Mouse (Mus musculus): ENCODE results near the gene Kif13a. TPM values are rescaled to one million over a fixed set of nuclear protein-coding genes. Genes with fewer than 3 reads are reported as not detected.

The Kif13a gene
- 10.2 and 11.2 TPM in 2 replicates for polyA plus RNA-seq (2012; rRNA removed)

DNA sequence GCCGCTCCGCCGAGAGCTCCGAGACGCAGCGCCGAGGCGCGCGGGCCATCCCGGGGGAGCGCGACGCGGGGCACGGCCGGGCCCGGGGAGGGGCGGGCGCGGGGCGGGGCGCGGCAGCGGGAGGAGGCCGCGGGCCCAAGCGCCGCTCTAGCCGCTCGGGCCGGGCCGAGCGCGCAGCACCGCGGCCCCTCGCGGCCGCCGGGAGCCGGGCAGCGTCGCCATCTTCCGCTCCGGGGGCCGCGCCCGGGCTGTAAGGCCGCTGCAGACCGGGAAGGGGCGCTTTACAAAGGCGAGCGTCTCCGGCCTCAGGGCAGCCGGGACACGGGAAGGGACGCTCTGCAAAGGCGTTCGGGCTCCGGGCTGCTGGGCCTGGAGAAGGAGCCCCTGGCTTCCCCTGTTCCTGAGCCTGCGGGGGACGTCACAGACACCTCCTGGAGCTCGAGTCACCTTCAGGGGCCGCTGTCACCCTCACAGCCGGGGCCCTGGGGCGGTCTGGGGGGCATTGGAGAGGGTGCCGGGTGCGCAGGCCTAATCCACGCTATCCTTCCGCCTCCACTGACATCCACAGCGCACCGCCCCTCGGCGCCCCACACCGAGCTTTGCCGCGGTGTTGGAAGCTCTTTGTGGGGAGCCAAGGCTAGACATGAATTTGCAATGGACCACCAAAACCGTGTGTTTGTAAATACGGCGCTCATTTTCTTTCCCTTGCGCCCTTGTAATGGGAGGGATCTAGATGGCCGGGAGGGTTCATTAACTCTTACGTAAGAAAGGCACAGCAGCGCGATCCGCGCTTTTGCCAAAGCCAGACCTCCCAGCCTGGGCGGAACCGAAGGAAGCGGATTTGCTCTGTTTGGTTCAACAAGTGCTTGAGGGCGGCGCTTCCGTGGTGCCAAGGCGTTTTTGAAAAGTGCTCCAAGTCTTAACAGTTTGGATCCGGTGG is at the start of gene Kif13a:
Gene Kif13a (minus strand): TSS at position 149 of the 940 bp plus-strand sequence.

DNA sequence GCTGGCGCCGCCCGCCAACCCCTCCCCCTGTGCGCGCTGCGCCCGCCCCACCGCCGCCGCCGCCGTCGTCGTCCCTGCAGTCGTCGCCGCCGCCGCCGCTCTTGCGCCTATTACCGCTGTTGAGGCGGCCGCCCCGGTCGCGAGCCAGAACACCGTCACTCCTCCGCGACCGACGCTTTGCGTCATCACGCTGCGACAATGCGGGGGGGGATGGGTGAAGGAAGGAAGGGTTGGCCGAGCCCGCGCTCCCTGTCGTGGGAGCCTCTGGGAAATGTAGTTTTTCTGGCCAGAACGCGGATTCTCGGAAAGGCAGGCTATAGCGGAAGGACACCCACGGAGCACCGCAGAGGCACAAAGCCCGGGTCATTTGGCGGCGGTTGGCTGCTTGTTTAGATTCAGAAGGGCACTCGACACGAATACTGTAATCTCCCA is 201.8 kb downstream of the Kif13a start, which contains the start of gene Nup153:
Gene Nup153 (minus strand): TSS at position 104 of the 432 bp plus-strand sequence.

Other genes with a start within 250 kb of the Kif13a start
- 10.2 and 10.5 TPM in 2 replicates for gene Nup153, start 201.9 kb downstream of the Kif13a start, polyA plus RNA-seq (2012; rRNA removed)
- gene Nhlrc1, start 85.0 kb upstream of the Kif13a start, polyA plus RNA-seq (2012; rRNA removed): 1.9 and 5.4 TPM in 2 replicates
- gene Kdm1b, start 113.6 kb upstream of the Kif13a start, polyA plus RNA-seq (2012; rRNA removed): 6.1 and 6.4 TPM in 2 replicates
- 2.1 and 2.7 TPM in 2 replicates for gene Tpmt, start 114.9 kb upstream of the Kif13a start, polyA plus RNA-seq (2012; rRNA removed)
- 13.0 and 15.0 TPM in 2 replicates for gene Dek, start 176.3 kb upstream of the Kif13a start, polyA plus RNA-seq (2012; rRNA removed)
- gene Rnf144b, start 192.8 kb upstream of the Kif13a start, polyA plus RNA-seq (2012; rRNA removed): 2.8 and 3.2 TPM in 2 replicates

All from stomach, adult 2 months (tissue).